Mouse (Mus musculus) layer of hippocampus, postnatal 36 days (tissue): Measurements from ENCODE around the gene Carmil1. TPM values are rescaled to one million over a fixed set of nuclear protein-coding genes. Genes with fewer than 3 reads are reported as not detected.

Experiments used
- DNase-seq, 2 experiments: peaks; one replicate each; pipeline ENCODE4 v3.0.0; 2022
- total RNA-seq, 2 experiments: library from RNA; stranded (reverse); gene quantifications; 2 replicates each; pipeline ENCODE4 v1.2.3; 2021

Carmil1 gene
- total RNA-seq, 2 experiments from 2014 or later, result 46.4 to 47.3 TPM

DNA sequence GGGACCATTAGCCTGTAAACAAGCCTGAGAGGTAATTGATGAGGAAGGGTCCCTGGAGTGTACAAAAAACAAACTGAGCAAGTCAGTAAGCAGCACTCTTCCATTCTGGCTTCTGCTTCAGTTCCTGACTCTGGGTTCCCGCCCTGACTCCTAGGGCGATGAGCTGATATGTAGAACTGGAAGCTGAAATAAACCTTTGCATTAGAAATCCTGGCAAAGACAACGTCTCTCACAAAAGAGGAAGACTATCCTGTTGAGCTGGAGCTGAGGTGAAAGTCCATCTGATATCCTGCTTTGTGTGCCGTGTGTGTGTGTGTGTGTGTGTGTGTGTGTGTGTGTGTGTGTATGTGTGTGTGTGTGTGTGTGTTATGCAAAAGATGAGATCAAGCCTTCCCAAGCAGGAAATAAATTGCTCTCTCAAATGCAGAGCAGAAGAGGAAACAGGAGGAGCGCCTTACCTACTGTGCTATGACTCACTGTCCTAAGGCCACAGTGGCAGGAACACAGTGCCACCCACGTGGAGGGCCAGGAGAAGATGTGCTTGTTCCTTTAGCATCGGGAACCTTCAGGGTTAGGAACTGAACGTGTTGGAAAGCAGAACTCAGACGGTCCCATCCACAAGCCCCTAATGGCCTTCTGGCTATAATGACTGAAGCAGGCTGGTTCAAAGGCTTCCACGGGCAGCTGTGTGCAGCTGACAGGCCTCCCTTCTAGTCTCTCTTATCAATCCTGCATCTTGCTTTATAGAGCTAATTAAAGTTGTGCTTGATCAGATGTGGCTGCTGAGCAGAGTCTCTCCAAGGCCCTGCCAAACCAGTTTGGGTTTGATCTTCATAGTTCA lies 19.6 kb downstream of the Carmil1 start:
- no peak for DNase-seq

DNA sequence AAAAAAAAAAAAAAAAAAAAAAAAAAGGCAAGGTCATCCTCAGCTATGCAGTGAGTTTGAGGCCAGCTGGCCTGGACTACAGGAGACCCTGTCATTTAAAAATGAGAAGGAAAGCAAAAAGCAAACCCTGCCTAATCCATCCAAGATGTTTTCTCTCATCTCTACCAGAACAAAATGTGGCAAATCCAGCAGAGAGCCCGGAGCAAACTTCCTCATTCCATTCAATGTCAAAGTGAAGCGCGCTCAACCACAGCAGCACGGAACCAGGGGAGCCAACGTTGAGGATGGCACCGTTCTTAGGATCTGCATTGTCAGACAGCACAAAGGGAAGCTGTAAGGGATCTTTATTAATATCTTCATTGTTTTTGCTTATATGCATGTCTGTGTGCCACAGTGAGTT lies 22.8 kb downstream of the Carmil1 start:
- DNase-seq, result no peak

DNA sequence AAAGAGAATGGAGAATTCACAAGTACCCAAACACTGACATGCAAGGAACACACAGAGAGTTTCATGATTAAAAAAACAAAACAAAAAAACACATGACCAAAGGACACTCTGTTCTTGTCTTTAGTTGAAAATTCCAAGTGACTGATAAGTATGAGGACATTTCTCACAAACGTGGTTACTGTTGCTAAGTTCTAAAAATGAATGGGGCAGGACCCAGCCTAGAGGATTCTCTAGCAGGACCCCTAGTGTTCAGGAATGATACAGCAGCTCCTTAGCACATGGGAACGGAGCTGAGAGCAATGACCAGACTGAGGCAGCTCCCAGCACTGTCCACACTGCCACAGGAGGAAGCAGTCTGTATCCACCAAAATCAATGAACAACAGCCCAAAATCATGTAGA lies 26.6 kb downstream of the Carmil1 start:
- no peak for DNase-seq

DNA sequence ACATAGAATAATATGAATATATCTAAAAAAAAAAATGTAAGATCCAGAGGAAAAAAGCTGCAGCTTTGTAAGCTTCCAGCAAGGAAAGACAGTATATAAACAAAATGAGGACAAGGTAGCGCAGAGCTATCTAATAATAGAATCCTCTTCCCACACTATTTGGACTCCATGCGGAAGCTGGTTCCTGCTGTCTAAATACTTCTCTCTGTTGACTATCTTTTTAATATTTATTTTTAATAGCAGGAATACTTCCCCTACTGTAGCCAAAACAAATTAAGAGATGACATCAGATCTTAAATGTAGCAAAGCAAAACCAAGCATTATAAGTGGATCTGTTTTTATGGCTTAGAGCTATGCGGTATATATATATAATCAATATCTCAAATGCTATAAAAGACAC lies 27.0 kb downstream of the Carmil1 start:
- no peak for DNase-seq

DNA sequence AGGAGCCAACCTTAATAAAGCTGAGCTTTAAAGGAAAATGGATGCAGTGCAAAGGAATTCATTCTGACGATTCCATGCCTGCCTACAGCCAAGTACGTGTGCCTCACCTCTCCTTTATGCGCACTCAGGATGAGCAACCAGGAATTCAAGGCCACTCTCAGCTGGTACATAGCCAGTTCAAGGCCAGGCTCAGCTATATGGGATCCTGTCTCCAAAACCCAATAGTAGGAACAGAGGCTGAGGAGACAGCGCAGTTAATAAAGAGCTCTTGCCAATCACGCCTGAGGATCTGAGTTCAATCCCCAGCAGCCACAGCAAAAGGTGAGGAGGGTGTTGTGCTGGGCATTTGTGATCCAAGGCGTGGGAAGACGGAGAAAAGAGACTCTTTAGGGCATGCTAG lies 29.4 kb downstream of the Carmil1 start:
- no peak for DNase-seq

DNA sequence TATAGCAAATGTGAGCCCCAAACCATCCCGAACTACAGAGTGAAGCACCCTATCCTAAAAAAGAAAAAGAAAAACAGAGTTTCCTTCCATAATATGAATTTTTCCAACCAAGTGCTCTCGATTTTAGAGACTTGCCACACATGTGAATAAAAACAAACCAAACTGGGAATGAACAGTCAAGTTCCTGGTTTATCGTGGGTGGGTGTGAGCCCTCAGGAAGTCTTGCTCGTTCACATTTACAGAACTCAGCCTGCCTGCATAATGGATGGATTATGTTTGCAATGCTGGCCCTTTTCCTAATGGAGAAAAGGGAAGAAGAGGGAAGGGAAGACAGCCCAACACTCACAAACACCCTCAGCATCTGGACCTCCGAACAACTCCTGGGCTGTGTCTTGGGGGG lies 32.7 kb downstream of the Carmil1 start:
- no peak for DNase-seq

DNA sequence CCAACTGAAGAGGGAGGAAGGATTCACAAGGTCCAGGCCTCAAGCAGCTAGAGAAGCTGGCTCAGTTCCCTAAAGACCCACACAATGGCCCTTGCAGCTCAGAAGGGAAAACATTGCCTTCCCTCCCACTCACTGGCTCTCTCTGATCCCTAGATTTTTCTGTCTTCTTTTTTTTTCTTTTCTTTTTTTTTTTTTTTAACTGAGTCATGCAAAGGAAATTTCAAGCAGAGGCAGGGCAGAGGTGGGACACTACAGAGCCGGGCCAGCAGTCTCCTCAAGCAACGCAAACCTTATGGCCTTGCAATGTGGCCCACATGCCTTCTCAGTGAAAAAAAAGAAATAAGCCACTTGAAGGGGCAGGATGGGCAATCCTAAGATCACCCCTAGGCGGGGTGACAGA lies 33.2 kb downstream of the Carmil1 start:
- no peak for DNase-seq

DNA sequence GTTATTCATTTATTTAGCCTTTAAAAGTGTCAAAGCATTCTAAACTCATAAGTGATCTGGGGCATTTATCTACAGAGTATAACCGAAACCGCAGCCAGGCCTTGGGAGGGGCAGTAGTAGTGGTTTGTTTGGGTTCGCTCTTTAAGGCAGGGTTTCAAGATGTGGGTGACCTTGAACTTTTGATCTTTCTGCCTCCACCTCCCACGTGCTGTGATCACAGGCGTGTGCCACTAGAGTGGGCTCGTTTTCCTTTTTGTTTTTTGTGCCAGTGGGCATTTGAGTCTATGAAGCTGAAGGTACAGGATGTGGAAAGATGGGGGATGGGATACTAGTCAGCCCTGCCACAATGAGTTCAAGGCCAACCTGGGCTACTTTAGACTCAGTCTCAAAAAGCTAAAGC lies 34.3 kb downstream of the Carmil1 start:
- no peak for DNase-seq

DNA sequence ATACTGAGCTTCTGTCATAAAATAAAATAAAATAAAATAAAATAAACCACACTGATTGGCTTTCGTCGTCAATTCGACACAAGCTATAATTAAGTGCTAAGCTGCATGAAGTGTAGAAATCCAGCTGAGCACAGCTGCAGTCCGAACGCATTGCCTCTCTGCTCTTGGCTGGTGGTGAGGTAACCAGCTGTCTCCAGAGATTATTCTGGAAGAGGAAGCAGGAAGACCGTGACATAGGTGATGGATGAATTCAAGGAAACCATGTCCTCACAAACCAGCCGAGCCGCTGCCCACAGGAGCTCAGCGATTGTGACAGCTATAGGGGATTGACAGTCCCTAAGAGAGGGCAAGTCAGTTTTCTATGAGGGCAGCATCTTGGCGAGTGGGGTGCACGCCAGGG lies 36.0 kb downstream of the Carmil1 start:
- no peak for DNase-seq

DNA sequence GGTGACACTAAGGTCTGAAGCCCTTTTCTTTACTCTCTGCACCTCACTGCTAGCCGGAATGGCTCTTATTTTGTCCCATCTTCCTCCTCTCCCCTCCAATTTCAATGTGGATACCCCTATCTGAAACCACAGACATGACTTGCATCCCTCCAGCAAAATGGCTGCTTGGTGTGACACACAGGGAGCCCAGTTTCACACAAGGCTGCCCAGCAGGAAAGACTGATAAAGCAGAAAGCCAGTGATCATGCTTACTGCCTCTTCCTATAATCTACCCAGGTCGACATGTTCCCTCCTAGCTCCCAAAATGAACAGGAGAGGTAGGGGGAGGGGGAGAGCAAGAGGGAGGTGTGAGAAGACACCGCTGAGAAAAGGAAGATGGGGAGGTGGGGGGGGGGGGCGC lies 36.6 kb downstream of the Carmil1 start:
- DNase-seq, result no peak

DNA sequence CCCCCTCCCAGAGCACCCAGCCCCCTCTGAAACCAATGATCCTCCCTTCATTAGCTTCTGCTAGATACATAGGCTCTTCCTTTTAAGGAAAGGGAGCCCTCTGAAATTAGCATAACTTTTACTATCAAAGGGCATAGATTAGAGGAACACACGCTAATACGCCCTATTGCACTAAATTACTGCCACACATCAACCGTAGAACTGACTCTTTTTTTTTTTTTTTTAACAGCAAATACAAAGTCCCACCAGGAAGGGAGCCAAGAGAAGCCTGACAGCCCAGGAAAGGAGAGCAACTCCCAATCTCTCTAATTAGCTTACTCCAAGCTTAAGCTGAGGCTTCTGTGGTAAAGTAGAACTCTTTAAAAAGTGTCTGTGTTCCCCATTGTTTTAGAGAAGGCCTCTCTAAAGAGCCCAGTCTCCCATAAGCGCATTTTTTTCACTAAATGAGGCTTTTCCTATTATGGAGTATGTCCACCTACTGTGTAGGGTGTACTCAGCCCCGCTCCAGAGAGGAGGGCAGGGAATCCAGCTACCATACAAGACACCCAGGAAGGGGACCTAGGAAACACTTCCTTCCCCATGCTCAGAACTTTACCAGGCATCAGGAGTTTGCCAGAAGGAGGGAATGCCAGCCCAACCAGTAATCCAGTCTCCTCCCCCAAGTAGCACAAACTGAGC lies 38.0 kb downstream of the Carmil1 start:
- DNase-seq, result no peak

DNA sequence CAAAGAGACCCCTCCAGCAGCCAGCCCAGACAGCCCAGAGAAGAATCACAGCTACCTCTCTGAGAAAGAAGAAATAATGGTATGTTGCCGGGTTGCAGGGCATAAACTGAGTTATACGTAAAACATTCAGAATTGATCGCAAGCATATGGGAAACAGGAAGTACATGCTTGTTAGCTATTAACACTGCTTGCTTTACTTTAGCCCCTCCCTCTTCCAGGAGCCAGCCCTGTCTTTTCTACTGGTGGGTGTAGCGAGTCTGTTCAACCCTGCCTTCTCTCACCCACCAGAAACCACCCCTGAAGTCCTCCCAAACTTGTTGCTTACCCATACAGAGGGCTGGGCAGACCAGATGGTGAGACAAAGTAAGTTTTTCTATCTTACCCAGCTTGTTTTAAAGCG lies 39.4 kb downstream of the Carmil1 start:
- DNase-seq, result no peak

DNA sequence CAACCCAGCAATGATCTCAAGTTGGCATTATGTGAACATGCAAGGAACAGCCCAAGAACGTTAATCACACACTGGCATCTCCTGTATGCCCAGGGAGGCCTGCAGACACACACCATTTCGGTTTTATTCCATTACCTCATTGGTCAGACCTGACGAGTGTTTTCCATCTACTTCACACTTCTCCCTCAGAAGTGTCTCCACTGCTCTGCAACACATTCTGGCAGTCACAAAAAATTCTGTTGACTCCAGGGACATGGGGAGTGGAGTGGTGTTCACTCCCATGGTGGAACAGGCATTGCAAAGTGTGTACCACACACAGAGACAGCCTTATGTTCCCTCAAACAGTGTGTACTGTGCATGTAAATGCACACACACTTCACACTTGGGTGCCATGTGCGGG lies 40.2 kb downstream of the Carmil1 start:
- DNase-seq, result no peak

DNA sequence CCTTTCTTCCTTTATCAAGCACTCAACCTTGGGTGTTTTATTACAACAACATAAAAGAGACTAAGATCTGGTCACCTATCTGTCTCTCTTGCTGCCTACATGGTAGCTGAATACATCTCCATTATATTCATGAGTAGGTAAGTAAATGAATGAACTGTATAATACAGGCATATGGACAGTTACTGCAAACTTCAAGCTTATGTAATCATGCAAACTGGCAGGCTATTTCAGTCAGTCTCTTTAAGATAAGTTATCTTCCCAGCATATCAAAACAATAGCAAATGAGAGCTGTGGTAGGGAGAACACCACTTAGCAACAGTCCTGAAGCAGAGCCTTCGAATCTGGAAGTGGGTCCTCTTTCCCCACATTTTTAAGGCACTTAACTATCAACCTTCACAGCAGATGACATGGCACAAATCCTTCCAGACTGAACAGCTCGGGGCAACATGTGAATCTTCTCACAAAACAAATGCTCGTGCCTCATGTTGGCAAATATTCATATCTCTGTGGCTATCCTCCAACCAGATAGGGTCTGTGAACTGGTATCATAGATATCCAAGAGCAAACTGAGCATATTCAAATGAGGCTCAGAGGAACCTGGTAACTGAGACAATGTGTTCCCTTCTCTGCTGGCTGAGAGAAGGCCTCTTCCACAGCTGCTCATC lies 42.0 kb downstream of the Carmil1 start:
- DNase-seq, result peak in 1 of 2 experiments; percentile 44

DNA sequence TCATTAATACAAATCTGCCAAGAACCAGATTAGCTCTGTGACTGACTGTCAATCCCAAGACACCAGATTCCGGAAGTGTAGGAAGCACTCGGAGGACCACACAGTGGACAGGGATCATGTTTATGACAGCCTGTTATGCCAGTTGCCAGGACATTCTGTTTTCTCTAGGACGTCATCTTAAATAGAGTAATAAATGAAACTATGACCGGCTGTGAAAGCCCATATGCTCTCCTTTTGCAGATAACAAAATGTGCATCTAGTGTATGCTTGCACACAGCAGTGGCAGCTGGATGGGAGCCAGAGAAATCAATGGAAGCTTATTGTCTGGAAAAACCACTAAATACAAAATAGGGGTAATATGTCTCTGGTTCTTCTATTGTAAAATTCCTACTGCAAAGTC lies 43.9 kb downstream of the Carmil1 start:
- DNase-seq, result peak; percentile 33 to 43

DNA sequence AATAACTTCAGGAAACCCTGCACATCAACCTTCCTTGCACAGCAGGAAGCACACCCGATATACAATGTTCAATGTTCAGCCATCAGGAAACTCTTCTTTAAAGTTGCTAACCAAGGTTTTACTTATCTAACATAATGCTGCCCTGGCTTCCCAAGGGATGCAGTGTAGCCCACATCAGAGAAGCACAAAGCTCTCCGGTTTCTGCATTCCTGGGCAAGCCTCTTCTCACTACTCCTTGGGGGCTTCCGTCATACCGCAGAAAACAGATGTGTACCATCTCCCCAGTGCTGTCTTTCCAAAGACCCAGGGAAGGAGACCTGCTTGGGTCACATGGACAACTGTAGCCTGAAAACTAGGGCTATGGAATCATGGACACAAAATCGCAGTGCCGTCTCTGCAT lies 47.8 kb downstream of the Carmil1 start:
- no peak for DNase-seq

DNA sequence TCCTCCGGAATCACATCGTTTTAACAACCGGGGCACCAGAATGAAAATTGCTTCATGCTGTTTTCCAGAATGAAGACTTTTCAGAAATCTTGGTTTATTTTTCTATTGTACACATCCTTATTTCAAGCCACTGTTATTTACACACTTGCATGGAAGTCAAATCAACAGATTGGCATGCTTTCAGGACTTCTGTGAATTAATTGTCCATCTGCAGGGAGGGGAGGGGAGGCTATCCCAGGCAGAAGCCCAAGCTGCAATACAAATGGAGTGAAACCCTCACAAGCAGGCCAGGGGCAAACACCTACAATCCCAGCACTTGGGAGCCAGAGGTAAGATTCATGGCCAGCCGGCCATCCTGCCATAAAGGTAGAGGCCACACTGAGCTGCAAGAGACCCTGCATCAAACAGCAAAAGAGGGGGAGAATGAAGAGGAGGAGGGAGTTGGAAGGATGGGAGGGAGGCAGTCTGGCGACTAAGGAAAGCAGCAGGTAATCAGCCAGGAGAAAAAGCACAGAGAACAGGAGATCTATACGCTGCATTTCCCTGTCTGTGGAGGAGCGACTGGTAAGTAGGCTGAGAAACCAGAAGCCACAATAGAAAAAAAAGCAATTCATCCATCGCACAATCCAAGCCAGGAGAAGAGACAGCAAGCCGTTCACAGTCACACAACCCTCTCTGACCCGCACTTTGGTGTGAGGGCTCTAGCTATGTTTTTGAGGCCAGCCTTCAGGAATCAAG lies 48.7 kb downstream of the Carmil1 start:
- no peak for DNase-seq

DNA sequence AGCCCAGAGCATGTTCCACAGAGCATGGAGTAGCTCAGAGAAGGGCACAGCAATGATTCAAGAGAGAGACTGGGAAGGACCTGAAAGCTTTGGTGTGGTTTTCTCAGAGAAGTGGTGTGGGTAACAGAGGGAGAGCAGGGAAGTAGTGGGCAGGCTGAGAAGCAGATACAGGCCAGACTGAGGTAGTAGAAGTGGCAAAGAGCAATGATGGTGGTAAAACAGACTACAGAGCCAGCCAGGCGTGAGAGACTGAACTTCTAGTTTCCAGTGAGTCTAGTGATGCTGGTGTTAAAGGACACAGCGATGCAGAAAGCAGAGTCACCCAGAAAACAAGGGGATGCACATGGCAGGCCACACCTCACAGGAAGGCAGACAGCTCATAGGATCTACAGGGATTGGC lies 49.4 kb downstream of the Carmil1 start:
- DNase-seq, result no peak

DNA sequence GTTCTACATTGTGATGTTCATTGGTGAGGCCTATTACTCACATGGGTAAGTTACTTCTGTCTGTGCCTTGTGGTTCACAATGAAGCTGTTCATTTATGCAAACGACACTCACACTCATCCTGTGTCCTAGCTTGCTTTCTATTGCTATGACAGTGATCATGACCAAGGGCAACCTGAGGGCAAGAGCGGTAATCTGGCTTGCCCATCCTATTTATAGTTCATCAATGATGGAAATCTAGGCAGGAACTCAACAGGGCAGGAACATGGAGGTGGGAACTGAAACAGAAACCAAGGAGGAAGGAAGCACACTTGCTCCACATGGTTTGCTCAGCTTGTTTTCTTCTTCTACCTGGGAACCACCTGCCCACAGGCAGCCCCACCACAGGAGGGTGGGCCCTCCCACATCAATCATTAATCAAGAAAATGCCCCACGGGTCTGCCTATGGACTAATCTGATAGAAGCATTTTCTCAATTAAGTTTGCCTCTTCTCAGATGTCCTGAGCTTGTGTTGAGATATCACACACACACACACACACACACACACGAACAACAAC lies 50.0 kb downstream of the Carmil1 start:
- no peak for DNase-seq

DNA sequence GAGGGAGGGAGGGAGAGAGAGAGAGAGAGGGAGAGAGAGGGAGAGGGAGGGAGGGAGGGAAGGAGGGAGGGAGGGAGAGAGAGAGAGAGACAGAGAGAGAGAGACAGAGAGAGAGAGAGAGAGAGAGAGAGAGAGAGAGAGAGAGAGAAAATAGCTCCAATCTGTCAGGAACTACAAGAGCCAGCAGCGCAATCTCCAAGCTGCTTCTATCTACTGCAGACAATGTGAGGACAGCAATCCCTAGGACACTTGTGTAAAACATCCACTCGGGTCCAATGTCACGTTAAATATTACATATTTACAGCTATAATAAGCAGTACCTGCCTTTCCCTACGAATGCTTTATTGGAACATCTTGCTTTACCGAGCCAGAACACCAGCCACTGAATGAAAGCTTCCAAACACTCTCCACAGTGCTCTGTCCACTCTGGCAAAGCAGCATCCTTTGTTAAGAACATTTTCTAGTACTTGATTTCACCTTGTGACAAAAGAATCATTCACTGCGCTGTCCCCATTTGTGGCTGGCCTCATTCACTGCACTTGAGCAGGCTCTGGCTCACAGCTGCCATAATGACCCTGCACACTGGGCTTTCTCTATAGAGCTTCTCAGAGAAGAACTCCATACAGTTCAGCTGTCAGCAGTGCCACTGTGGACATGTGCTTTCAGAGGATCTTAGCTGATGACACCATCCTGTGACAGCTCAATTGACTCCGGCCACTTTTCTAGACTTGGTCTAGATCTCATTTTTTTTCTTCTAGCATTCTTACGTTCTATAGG lies 57.0 kb downstream of the Carmil1 start:
- DNase-seq, result no peak

DNA sequence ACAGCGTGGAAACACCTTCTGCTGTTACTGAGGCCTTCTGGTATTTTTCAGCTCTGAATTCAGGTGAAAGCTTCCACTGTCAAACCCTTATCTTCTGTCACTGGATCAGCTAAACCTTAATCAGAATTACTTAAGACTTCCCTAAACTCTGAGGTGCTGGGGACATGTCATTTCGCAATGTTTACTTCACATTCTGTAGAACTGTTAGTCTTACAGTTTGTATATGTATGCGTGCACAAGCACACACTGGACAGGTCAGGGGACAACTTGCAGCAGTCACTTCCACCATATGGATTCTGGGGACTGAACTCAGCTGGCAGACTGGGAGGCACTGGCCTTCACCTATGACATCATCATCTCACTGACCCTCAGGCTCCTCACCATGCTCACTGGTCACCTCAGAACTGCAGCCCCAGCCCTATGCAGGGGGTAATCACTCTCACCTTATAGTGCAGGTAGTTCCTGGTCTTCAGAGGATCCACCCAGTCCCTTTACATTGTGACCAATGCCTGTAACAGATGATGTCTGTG lies 60.1 kb downstream of the Carmil1 start:
- DNase-seq, result no peak

DNA sequence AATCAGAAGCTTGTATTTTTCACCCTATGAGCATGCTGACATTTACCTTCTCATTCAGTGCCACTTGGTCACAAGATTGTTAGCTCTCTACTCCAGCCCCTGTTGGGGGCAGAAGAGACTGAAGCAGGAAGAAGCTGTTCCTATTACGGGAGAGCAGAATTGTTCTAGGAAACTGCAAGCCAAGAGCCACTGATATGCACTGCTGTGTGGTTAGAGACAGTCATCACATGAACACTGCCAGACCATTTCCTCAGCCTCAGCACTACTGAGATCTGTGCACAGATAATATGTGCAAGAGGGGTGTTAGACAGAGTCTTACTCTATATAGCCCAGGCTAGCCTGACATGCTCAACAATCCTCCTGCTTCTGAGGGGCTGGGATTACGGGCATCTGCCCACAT lies 69.4 kb downstream of the Carmil1 start:
- DNase-seq, result no peak
